Mouse (Mus musculus): ENCODE data around the gene G430095P16Rik. TPM values are rescaled to one million over a fixed set of nuclear protein-coding genes. Genes with fewer than 3 reads are reported as not detected.

G430095P16Rik gene
- polyA plus RNA-seq, 1 experiment, result 1.0 TPM

- DNase-seq (ENCODE audit: low spot score), result no peak
Measured at GRCm38 (mm10) chr8:84770100-84770953, 47.5 kb downstream of the G430095P16Rik start.

GRCm38 (mm10) chr8:84771000-84771687 is 48.3 kb downstream of the G430095P16Rik start:
- DNase-seq (ENCODE audit: low spot score), result no peak

GRCm38 (mm10) chr8:84771941-84772378 is 49.2 kb downstream of the G430095P16Rik start:
- no peak for DNase-seq (ENCODE audit: low spot score)

- no peak for DNase-seq (ENCODE audit: low spot score)
Measured at GRCm38 (mm10) chr8:84772628-84773027, 49.8 kb downstream of the G430095P16Rik start.

GRCm38 (mm10) chr8:84773304-84773703 is 50.5 kb downstream of the G430095P16Rik start:
- DNase-seq (ENCODE audit: low spot score), result no peak

- DNase-seq (ENCODE audit: low spot score), result no peak
Measured at GRCm38 (mm10) chr8:84773833-84774232, 51.0 kb downstream of the G430095P16Rik start.

- no peak for DNase-seq (ENCODE audit: low spot score)
Measured at GRCm38 (mm10) chr8:84774473-84774911, 51.7 kb downstream of the G430095P16Rik start.

- DNase-seq (ENCODE audit: low spot score), result no peak
Measured at GRCm38 (mm10) chr8:84775105-84775591, 52.3 kb downstream of the G430095P16Rik start.

- no peak for DNase-seq (ENCODE audit: low spot score)
Measured at GRCm38 (mm10) chr8:84775621-84776113, 52.9 kb downstream of the G430095P16Rik start.

Other genes with a start within 250 kb of the G430095P16Rik start
- gene Ier2, start 60.2 kb upstream of the G430095P16Rik start, polyA plus RNA-seq (2012; rRNA removed), result 14.7 and 23.3 TPM in 2 replicates
- 71.7 and 76.3 TPM in 2 replicates for gene Trmt1, start 36.7 kb upstream of the G430095P16Rik start, polyA plus RNA-seq (2012; rRNA removed)
- gene Nacc1, start 35.1 kb upstream of the G430095P16Rik start, polyA plus RNA-seq (2012; rRNA removed), result 39.5 and 49.4 TPM in 2 replicates
- 7.8 and 8.7 TPM in 2 replicates for gene Lyl1, start 21.6 kb upstream of the G430095P16Rik start, polyA plus RNA-seq (2012; rRNA removed)
- 21.7 and 77.0 TPM in 2 replicates for gene Nfix, start 77.3 kb downstream of the G430095P16Rik start, polyA plus RNA-seq (2012; rRNA removed)
- gene Dand5, start 99.8 kb downstream of the G430095P16Rik start, polyA plus RNA-seq (2012; rRNA removed), result 4.7 and 4.8 TPM in 2 replicates
- gene Gadd45gip1, start 108.5 kb downstream of the G430095P16Rik start, polyA plus RNA-seq (2012; rRNA removed), result 22.0 and 22.2 TPM in 2 replicates
- 63.3 and 69.9 TPM in 2 replicates for gene Rad23a, start 117.7 kb downstream of the G430095P16Rik start, polyA plus RNA-seq (2012; rRNA removed)
- gene Calr, start 123.9 kb downstream of the G430095P16Rik start, polyA plus RNA-seq (2012; rRNA removed), result 362 and 430 TPM in 2 replicates
- gene Farsa, start 134.0 kb downstream of the G430095P16Rik start, polyA plus RNA-seq (2012; rRNA removed), result 39.2 and 51.4 TPM in 2 replicates
- 2.8 and 3.2 TPM in 2 replicates for gene Syce2, start 149.1 kb downstream of the G430095P16Rik start, polyA plus RNA-seq (2012; rRNA removed)
- 31.4 and 33.1 TPM in 2 replicates for gene Gcdh, start 170.9 kb downstream of the G430095P16Rik start, polyA plus RNA-seq (2012; rRNA removed)
- 0.15 TPM in 2 replicates for gene Klf1, start 178.9 kb downstream of the G430095P16Rik start, polyA plus RNA-seq (2012; rRNA removed)
- 18.4 and 20.4 TPM in 2 replicates for gene Dnase2a, start 185.6 kb downstream of the G430095P16Rik start, polyA plus RNA-seq (2012; rRNA removed)
- gene Mast1, start 214.4 kb downstream of the G430095P16Rik start, polyA plus RNA-seq (2012; rRNA removed), result 0.17 and 0.19 TPM in 2 replicates
- not detected in 2 replicates for gene Rtbdn, start 224.0 kb downstream of the G430095P16Rik start, polyA plus RNA-seq (2012; rRNA removed)
- gene Gm49661, start 246.4 kb downstream of the G430095P16Rik start, polyA plus RNA-seq (2012; rRNA removed), result not detected in 2 replicates
- gene Prdx2, start 246.6 kb downstream of the G430095P16Rik start, polyA plus RNA-seq (2012; rRNA removed), result 215 and 231 TPM in 2 replicates
- gene Rnaseh2a, start 246.8 kb downstream of the G430095P16Rik start, polyA plus RNA-seq (2012; rRNA removed), result 49.4 and 49.5 TPM in 2 replicates

Data from urinary bladder, adult 2 months (tissue).